Mouse (Mus musculus): Measurements from ENCODE around the gene Ccl17.
A peak's percentile ranks its signal among the peaks of the same experiment; 100 is the strongest.

DNA sequence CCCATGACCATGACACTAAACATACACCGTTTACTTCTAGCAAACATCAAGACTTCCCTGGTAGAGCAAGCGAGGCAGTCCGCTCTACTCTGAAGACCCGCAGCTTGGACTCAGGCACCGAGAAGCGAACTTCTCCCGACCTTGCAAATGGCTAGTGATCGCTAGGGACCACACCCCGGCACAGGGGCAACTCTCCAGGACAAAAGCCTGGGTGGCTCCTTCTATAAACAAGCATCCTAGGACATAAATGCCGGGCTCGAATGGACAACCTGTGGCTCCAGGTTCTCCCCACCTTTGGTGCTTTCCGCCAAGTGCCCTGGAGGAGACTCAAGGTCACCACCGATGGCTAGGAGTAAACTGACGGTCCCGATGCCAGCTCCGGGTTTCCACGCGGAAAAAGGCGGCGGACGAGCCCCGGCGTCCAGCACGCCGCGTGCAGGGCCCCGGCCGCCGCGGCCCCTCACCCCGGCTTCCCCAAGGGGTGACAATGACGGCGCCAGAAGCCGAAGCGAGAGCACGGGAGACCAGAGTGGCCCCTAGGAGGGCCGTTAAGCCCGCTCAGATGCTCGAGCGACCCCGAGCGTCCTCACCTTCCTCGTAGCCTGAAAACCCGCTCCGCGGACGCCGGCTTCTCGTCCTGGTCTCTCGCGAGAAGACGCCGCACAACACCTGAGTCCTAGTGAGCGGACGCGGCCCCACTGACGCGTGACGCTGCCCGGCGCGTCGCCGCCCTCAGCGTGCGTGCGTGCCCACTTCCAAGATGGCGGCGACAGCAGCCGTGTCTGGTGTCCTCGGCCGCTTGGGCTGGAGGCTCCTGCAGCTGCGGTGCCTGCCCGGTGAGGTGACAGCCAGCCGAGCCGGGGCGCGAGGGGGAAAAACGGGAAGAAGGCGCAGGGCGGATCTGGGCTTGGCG lies 27.7 kb downstream of the Ccl17 start, which contains the start of the genes Coq9 and Ciapin1:
- TF ChIP-seq CTCF (IDR thresholded peaks at IDR 0.05; ENCODE audit: extremely low read depth, insufficient read length, insufficient replicate concordance, low read depth, low read length), result no peak
- TF ChIP-seq POLR2A (IDR thresholded peaks at IDR 0.05; ENCODE audit: low read depth, low read length), result peak; percentile 86

Data from small intestine, adult 2 months (tissue).